Mouse (Mus musculus) small intestine, adult 2 months (tissue): ENCODE measurements around the gene Clmp. TPM values are rescaled to one million over a fixed set of nuclear protein-coding genes. Genes with fewer than 3 reads are reported as not detected.

Experiments
- H3K27ac ChIP-seq: fragments of 200-500 bp; 2 replicates; pipeline ENCODE4 v1.5.1; 2012; ENCODE audit warnings: low read depth, low read length, control low read depth, inconsistent platforms; ENCODE audit not compliant: insufficient read depth
- H3K27me3 ChIP-seq: fragments of 200-500 bp; 2 replicates; pipeline ENCODE4 v1.6.1; 2012; ENCODE audit warnings: mild to moderate bottlenecking, moderate library complexity, low read length, inconsistent platforms; ENCODE audit not compliant: control insufficient read depth, insufficient read depth
- H3K36me3 ChIP-seq: fragments of 200-500 bp; 2 replicates; pipeline ENCODE4 v1.6.1; 2012; ENCODE audit warnings: mild to moderate bottlenecking, low read length, control low read depth, inconsistent platforms; ENCODE audit not compliant: control insufficient read depth, insufficient read depth
- H3K4me1 ChIP-seq: fragments of 200-500 bp; 2 replicates; pipeline ENCODE4 v1.6.1; 2012; ENCODE audit warnings: low read length, inconsistent platforms, mixed read lengths; ENCODE audit not compliant: control insufficient read depth, insufficient read depth, insufficient read length
- H3K4me3 ChIP-seq: fragments of 200-500 bp; 2 replicates; pipeline ENCODE4 v1.5.1; 2012; ENCODE audit warnings: low read depth, mild to moderate bottlenecking, control low read depth, inconsistent platforms, low read length, moderate library complexity
- CTCF ChIP-seq: fragments of 200-500 bp; IDR thresholded peaks from 2 replicates; pipeline ENCODE4 v1.5.1; 2012; ENCODE audit warnings: low read depth, mild to moderate bottlenecking, control low read depth, inconsistent platforms, low read length, moderate library complexity, mixed read lengths; ENCODE audit not compliant: insufficient replicate concordance, insufficient read length; ENCODE audit errors: extremely low read depth
- POLR2A ChIP-seq: fragments of 200-500 bp; IDR thresholded peaks from 2 replicates; pipeline ENCODE4 v1.6.1; 2012; ENCODE audit warnings: low read depth, mild to moderate bottlenecking, control low read depth, inconsistent platforms, low read length, moderate library complexity
- WGBS: fragments of 180-500 bp; shearing (Covaris S2); methylation state at CpG from one replicate; pipeline ENCODE4 v1.1.7; 2018; 5-methylcytosine and 5-hydroxymethylcytosine counted together
- polyA plus RNA-seq: library from polyadenylated mRNA; depleted of rRNA; stranded (reverse); fragments of >200 nt; gene quantifications from 2 replicates; pipeline ENCODE4 v1.2.3, GENCODE M21; 2012; rRNA removed

The Clmp gene
- 34.0 and 37.6 TPM in 2 replicates for polyA plus RNA-seq

- WGBS, result 1% methylated on average over 53 of the region's 53 CpGs
- TF ChIP-seq POLR2A (no peak), CTCF (no peak)
Measured at GRCm38 (mm10) chr9:40685801-40686420, at the start of gene Clmp. Clmp (plus strand) TSS chr9:40685962.

GRCm38 (mm10) chr9:40636054-40636453 lies 49.7 kb upstream of the Clmp start:
- no peaks in the 10 kb centered on the region for H3K36me3 ChIP-seq
- TF ChIP-seq CTCF, result peak; percentile 84; the same call in 1 of the 2 replicates
- no peak for TF ChIP-seq POLR2A
- H3K27ac ChIP-seq, result no peak overlapping the region
- WGBS, result 2% methylated on average over 2 of the region's 2 CpGs
- H3K4me1 ChIP-seq, result peaks cover 8% of the 10 kb centered on the region
- H3K4me3 ChIP-seq, result no peak overlapping the region
- H3K27me3 ChIP-seq, result no peaks in the 10 kb centered on the region

More at GRCm38 (mm10) chr9:40685801-40686420, at the start of gene Clmp:
- Histone ChIP-seq H3K27ac (peak within 1 kb of the TSS; percentile 75), H3K4me1 (no peaks in the 10 kb centered on the region), H3K27me3 (peaks cover 10% of the 10 kb centered on the region), H3K4me3 (peak within 1 kb of the TSS; percentile 74), H3K36me3 (no peaks in the 10 kb centered on the region)

GRCm38 (mm10) chr9:40637705-40638393 lies 47.9 kb upstream of the Clmp start:
- WGBS, result 43% methylated on average over 8 of the region's 8 CpGs
- no peak overlapping the region for H3K27ac ChIP-seq
- peaks cover 5% of the 10 kb centered on the region for H3K4me1 ChIP-seq
- peak overlapping the region; percentile 80 for H3K4me3 ChIP-seq
- H3K36me3 ChIP-seq, result no peaks in the 10 kb centered on the region
- no peaks in the 10 kb centered on the region for H3K27me3 ChIP-seq
- no peak for TF ChIP-seq POLR2A
- no peak for TF ChIP-seq CTCF

GRCm38 (mm10) chr9:40638394-40639049 lies 47.2 kb upstream of the Clmp start:
- WGBS, result 5% methylated on average over 14 of the region's 14 CpGs
- Histone ChIP-seq H3K27me3 (no peaks in the 10 kb centered on the region), H3K27ac (no peak overlapping the region), H3K4me1 (peaks cover 5% of the 10 kb centered on the region), H3K4me3 (peak overlapping the region; percentile 80), H3K36me3 (no peaks in the 10 kb centered on the region)
- no peak for TF ChIP-seq CTCF
- TF ChIP-seq POLR2A, result no peak

GRCm38 (mm10) chr9:40639536-40640187 lies 46.1 kb upstream of the Clmp start:
- 76% methylated on average over 10 of the region's 10 CpGs for WGBS
- Histone ChIP-seq H3K27ac (no peak overlapping the region), H3K36me3 (no peaks in the 10 kb centered on the region), H3K4me3 (no peak overlapping the region), H3K27me3 (no peaks in the 10 kb centered on the region), H3K4me1 (peaks cover 5% of the 10 kb centered on the region)
- no peak for TF ChIP-seq POLR2A
- no peak for TF ChIP-seq CTCF

GRCm38 (mm10) chr9:40641318-40641717 lies 44.4 kb upstream of the Clmp start:
- Histone ChIP-seq H3K4me1 (peaks cover 5% of the 10 kb centered on the region), H3K27me3 (no peaks in the 10 kb centered on the region), H3K36me3 (no peaks in the 10 kb centered on the region), H3K4me3 (no peak overlapping the region), H3K27ac (no peak overlapping the region)
- no peak for TF ChIP-seq CTCF
- WGBS, result 64% methylated on average over 2 of the region's 2 CpGs
